Mouse (Mus musculus): ENCODE measurements around the gene 1700025C18Rik.

Gene 1700025C18Rik

GRCm38 (mm10) chr2:165034131-165035057 lies 56.2 kb downstream of the 1700025C18Rik start, which contains the start of gene Ncoa5:
Ncoa5 (minus strand) TSS chr2:165034867.
- DNase-seq: peak; percentile 99

GRCm38 (mm10) chr2:165033306-165033705 lies 57.2 kb downstream of the 1700025C18Rik start:
- DNase-seq: no peak

- DNase-seq: no peak
Measured at GRCm38 (mm10) chr2:165032533-165032932, 58.0 kb downstream of the 1700025C18Rik start.

All from embryo, embryonic 11 days (tissue).